19 mouse cellular contexts compared by ENCODE assay signal in genomic region chrX:41496528-41496927, GRCm38 (mm10).
"Had no signal": no experiment of that assay in that cellular context is flagged by ENCODE, and none has a peak within 500 bp of the region (broad histone marks: within the 10 kb centered on the region; RNA-seq: fewer than 3 reads in every experiment).

No protein-coding gene starts in this region.

- H3K36me3 ChIP-seq: limb, embryonic 15.5 days; liver, embryonic 12.5 days; midbrain, embryonic 13.5 days; neural tube, embryonic 13.5 days; neural tube, embryonic 15.5 days had no signal

- H3K27me3 ChIP-seq: limb, embryonic 15.5 days; liver, embryonic 12.5 days; megakaryocyte, embryonic 14.5 days; midbrain, embryonic 13.5 days; neural tube, embryonic 13.5 days; neural tube, embryonic 15.5 days had no signal

- H3K4me2 ChIP-seq: limb, embryonic 15.5 days; liver, embryonic 12.5 days; midbrain, embryonic 11.5 days; midbrain, embryonic 13.5 days; neural tube, embryonic 13.5 days; neural tube, embryonic 15.5 days had no signal

- H3K9me3 ChIP-seq: limb, embryonic 15.5 days; liver, embryonic 12.5 days; megakaryocyte, embryonic 14.5 days; midbrain, embryonic 13.5 days; neural tube, embryonic 13.5 days; neural tube, embryonic 15.5 days had no signal

- DNase-seq: retina, postnatal 1 day; right cerebral cortex, adult 18-20 months; right cerebral cortex, postnatal 25 days; right cerebral cortex, postnatal 4 days; spleen, adult 18-20 months; thymus, adult 18-20 months; thymus, postnatal 14 days; thymus, postnatal 36 days had no signal

- H3K4me3 ChIP-seq: limb, embryonic 15.5 days; liver, embryonic 12.5 days; megakaryocyte, embryonic 14.5 days; midbrain, embryonic 13.5 days; myocyte; neural tube, embryonic 13.5 days; neural tube, embryonic 15.5 days had no signal

- H3K27ac ChIP-seq: limb, embryonic 15.5 days; liver, embryonic 12.5 days; liver, embryonic 14.5 days; macrophage; midbrain, embryonic 13.5 days; neural tube, embryonic 13.5 days; neural tube, embryonic 15.5 days had no signal

- H3K9ac ChIP-seq: limb, embryonic 15.5 days; liver, embryonic 12.5 days; liver, embryonic 14.5 days; midbrain, embryonic 13.5 days; neural tube, embryonic 13.5 days; neural tube, embryonic 15.5 days had no signal

- H3K4me1 ChIP-seq: limb, embryonic 15.5 days; liver, embryonic 12.5 days; megakaryocyte, embryonic 14.5 days; neural tube, embryonic 13.5 days; neural tube, embryonic 15.5 days had no signal

- ATAC-seq: liver, embryonic 12.5 days; midbrain, embryonic 13.5 days; midbrain, embryonic 16.5 days had no signal
